Mouse (Mus musculus): ENCODE measurements around the gene Ryr2.

Gene Ryr2

DNA sequence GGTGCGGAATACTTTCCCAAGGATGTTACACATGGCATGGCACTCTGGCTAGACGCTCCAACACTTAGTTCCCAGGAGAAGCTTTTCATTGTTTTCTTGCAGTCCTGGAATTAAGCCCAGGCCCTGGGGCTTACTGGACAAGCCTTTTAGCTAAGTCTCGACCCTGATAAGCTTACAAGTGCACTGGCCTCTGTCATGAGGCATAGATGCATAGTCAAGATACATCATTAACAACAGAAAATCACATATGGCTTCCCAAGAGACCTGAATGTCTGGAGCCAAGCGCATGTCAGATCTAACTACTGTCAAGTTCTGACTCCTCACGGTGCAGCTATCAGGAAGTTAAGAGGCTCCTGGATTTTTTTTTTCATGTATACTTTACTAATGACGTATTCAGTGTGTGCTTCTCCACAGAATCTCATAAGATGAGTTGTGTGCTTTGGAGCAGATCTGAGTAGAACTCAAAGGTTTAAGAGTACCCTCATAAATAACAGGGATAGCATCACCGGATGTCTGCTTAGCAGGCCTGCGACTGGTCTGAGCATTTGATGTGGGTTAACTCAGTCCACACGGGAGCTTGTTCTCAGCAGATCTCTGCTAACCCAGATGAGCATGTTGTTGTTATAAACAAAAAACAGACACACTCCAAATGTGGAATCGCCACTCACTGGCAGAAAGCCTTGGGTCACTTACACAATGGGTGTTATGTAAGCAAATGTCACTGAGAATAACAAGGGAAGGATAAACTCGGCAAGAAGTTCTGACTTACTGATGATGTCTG lies 179.8 kb downstream of the Ryr2 start:
- WGBS, result 63% methylated on average over 11 of the region's 11 CpGs

DNA sequence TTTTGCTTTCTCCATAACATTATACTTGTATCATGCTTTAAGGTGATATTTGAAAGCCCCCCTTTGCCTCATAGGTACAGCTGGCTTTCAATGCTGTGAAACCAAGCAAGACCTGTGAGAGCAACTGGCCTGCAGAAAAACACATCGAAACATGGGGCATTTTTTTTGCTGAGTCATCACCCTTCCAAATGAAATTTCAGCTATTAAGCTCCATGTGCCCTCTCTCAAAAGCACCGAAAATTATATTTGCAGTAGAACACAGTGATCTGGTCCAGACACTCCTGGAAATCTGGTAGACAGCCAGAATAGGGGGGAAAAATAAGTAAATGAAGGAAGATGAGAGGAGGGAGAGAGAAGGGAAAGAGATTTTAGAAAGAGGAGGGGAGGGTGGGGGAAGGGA lies 180.5 kb downstream of the Ryr2 start:
- WGBS, result 63% methylated on average over 2 of the region's 2 CpGs

DNA sequence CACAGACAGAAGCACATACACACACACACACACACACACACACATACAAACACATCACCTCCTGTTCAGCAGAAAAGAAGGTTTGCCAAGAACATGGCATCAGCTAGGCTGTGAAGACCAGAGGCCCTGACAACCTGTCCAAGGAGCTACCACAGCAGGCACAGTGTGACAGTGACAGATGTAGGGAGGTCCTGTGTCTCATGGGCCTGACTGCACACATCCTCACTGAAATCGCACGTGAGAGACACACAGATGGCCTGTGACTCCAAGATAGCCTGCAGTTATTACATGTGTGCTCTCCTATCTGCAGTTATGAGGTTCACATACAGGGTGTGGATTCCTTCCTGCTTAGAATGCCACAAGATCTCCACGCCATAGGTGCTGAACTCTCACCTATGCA lies 182.0 kb downstream of the Ryr2 start:
- WGBS, result 73% methylated on average over 3 of the region's 3 CpGs

DNA sequence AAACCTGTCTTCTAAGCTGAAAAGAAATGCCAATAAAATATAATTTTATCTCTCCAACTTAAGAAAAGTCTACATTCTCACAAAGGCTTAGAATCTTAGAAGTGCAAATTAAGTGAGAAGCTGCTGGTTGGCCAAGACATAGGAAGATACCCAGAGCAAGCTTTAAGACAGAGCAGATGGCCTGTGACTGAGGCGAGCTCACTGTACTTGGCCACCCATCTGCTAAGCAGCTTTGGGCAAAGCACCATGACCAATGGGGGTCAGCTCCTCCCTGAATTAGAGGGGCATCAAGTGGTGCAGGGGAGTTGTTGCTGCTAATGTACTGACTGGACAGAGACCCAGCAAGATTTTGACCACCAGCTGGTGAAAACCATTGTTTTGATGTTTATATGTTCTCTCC lies 186.2 kb downstream of the Ryr2 start:
- 58% methylated on average over 1 of the region's 1 CpGs for WGBS

DNA sequence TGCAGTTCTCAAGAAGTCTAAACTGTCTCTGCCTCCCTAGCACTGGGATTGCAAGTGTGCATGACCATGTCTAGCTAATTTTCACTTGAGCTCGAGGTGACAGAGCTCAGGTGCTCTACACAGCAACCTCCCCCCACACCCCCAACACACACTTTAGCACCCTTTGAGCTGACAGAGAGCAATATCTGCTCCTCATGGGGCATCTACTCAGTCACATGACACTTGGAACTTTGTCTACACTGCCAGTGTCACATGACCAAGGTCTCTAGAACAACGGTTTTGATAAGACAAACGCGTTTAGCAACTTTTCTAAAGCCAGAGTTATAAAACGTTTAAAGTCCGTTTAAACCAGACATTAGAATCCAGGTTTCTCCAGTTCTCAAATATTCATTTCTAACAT lies 187.3 kb downstream of the Ryr2 start:
- WGBS, result 72% methylated on average over 6 of the region's 6 CpGs

DNA sequence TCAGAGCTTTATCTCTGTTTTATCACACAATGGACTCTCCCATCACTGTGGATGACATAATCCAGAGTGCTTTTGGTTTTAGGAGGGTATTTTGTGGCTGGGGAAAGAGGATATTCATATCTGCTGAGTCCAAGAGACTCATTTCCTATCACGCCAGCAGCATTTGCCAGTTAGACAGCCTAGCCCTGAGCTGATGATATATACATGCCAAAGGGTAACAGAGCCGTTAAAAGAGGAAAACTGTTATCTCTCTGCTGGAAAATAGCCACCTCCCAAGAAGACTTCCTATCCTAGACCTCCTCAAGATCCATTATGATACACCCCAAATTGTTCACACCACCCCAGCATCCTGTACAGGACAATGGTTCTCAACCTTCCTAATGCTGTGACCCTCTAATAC lies 191.1 kb downstream of the Ryr2 start:
- WGBS, result 60% methylated on average over 2 of the region's 2 CpGs

DNA sequence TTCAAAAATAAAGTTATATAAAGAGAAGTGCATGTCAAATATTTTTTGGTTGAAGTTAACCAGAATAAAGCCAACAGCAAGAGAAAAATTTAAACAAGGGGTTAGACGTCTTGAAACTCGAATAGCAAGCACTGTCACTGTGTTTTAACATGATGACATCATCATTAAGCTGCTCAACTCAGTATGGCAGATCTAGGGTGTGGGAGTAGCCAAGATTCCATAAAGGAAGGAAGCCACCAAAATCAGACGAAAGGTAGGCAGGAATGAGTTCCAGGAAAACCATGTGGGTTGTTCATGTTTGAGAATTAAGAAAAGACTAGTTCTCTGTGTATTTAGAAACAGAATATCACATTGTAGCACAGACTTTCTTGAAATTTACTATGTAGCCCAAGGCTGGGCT lies 192.1 kb downstream of the Ryr2 start:
- WGBS, result 35% methylated on average over 3 of the region's 3 CpGs

DNA sequence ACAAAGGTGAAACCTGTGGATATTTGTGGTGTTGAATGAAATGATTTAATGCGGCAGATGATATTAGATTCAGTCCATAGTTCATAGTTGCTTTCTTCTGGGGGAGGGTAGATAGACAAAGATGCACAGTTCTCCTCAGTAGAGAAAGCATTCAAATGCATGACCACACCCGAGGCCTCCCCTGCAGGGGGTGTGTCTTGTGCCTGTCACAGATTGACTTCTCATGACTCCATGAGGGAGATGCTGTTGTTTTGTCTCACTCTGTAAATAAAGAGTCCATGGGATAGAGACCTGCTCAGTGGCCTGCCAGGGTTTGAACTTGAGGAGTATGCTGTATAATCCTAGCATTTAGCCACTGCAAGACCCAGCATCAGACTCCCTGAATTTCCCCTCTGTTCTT lies 194.5 kb downstream of the Ryr2 start:
- 64% methylated on average over 2 of the region's 2 CpGs for WGBS

DNA sequence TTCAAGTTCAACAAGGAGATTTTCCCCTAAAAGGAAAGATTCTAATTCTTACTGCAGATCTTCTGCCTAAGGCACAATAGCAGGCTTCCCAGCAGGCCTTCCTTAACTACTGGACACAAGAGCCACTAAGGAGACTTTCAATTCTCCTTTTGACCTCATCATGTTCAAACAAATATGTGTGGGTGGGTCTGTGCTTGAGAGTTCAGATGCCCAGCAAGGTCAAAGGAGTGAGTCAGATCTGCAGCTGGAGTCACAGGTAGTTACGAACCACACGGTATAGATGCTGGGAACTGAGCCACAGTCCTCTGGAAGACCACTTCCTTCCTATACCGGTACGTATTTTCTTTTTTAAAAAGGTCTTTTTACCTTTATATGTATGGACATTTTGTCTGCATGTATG lies 198.6 kb downstream of the Ryr2 start:
- 80% methylated on average over 4 of the region's 4 CpGs for WGBS

DNA sequence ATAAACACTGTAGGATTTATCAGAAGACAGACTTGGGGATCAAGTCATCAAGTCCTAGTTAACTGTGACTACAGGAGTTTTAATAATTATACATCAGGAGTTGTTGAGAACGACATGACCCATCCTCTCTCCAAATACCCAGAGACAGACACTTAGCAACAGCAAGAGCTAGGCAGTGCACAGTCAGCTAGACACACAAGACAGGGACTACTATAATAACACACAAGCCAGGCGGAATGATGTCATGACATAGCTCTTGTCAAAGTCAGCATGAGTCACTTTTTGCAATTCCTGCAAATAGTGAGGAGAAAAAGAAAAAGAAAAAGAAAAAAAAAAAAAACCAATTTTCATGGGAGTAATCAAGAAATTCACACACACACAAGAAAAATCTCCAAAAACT lies 201.6 kb downstream of the Ryr2 start:
- WGBS, result 63% methylated on average over 2 of the region's 2 CpGs

DNA sequence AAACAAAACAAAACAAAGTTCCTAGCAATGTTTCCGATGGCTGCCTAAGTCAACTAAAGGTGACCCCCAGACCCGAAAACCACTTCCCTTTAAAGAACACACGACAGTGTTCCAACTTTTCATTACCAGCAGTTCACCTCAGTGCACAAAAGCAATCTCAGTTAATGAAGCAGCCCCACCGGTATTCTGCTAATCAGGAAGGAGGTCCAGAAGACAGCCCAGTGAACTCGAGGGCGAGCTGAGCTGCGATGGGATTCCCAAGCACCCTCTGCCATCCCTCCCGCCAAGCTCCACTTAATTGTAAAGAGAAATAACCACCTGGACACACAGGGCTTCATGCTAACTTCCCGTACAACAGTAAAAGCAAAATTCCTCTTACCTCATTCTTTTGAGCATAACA lies 203.5 kb downstream of the Ryr2 start:
- WGBS, result 38% methylated on average over 9 of the region's 9 CpGs

DNA sequence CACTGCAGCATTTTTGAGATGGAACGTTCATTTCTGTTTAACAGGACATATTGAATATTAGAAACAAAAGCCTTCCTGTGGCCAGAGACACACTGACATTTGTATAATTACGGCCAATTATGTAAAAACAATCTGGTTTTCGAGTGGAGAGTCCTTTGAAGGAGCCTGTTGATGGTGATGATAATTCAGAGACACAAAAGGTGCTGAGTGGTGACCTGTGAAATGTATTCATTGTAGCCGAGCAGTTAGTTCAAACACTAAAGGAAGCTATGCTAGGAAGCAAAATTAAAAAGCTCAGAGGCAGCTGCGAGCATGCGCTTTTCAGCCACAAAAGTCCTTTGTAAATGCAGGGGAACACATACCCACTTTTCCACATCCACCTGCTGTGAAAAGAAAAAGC lies 203.9 kb downstream of the Ryr2 start:
- WGBS, result 44% methylated on average over 6 of the region's 6 CpGs

DNA sequence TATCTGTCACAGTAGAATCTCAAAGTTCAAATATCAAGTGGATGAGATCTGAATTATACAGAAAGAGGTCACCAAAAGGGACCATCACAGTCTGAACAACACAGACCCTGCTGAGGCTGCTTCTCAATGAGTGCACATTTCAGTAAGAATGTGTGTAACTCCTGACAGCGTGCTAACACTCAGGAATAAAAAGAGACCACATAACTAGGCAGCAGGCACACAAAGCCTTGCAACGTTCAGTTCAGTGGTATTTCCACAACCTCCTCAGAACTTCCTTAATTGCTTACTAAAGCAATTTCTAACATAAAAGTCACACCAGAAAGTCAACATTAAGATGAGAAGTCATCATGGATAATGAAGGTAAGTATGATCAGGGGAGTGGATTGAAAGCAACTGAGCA lies 206.1 kb downstream of the Ryr2 start:
- WGBS, result 55% methylated on average over 2 of the region's 2 CpGs

DNA sequence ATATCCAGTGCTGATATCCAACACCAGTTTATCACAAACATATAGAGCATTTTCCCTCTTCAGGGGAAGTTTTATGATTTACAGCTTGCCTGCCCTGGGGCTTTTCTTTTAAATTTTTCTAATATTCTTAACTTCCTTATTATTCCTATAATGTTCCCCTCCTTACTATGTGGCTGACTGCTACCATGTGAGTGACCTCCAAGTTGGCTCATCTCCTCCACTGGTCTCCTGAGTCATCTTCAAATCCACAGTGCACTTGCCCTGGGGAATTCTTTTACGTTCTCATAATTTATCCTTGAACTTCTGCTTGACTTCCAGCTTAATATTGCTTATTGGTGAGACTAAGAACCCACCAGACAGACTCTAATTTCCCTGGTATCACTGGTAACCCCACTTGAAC lies 211.1 kb downstream of the Ryr2 start:
- WGBS, result 69% methylated on average over 1 of the region's 1 CpGs

DNA sequence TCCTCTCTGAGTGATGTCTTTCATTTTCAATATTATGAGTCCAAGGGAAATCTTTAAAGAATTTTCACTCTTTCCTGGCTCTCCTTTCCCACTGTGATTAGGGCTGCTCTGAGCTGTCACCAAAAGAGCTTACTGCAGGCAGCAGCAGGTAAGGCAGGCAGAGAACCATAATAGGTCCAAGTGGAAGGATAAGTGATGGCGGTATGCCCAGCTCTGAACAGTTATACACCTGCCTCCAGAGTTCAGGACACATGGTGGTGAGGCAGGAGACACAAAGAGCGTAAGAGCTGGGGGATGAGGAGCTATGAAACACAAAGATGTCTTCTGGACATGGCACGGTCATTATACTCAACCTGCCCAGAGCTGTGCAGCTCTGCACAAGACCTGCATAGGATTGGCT lies 215.0 kb downstream of the Ryr2 start:
- WGBS, result 77% methylated on average over 3 of the region's 3 CpGs

DNA sequence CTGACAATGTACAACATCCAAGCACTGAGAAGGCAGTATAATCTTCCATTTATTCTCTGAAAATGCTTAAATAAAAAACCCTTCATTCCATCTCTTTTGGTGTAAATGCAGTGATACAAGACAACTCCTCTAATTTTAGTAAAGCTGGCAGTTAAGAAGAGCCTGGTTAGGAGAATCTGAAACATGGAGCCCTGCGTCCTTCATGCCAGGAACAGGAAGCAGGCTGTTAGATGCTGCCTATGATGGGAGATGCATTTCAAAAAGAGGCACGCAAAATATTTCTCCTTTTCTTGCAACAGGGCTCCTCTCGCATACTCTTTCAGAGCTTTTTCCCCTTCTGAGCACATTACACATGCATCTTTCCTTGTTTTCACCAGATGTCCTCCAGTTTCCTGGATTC lies 215.6 kb downstream of the Ryr2 start:
- 26% methylated on average over 3 of the region's 3 CpGs for WGBS

DNA sequence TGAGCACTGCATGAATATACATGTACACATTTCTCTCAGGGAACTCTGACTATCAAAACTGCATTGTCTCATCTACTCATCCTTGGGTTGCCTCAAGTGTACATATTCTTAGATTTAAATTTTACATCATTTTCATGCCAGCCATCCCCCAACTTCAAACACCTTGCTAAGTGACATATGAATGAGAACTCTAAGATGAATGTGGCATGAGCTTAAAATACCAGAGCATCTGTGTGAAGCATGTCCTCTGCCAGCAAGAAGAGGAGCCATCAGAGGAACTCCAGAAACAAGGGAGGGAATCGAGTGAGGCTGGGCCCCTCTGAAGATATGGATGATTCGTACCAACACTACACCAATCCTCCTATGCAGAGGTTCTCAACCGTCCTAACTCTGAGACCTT lies 222.6 kb downstream of the Ryr2 start:
- WGBS, result 55% methylated on average over 3 of the region's 3 CpGs

DNA sequence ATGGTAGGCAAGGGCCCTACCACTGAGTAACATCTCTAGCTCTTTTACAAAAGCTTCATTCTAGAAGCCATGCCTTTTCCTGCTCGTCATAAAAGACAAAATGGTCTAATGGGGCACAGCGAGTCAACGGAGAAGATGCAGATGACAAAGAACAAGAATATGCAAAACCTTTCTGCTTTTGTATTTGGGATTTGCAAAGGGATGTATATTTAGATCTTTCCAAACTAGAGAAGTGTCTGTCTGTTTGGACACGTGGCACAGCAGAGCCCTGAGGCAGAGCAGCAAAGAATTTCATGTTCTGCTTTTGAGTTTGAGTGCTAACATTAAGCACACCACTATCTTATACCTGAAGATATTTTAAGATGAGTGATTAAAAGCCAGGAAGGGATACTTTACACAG lies 224.4 kb downstream of the Ryr2 start:
- WGBS, result 55% methylated on average over 4 of the region's 4 CpGs

DNA sequence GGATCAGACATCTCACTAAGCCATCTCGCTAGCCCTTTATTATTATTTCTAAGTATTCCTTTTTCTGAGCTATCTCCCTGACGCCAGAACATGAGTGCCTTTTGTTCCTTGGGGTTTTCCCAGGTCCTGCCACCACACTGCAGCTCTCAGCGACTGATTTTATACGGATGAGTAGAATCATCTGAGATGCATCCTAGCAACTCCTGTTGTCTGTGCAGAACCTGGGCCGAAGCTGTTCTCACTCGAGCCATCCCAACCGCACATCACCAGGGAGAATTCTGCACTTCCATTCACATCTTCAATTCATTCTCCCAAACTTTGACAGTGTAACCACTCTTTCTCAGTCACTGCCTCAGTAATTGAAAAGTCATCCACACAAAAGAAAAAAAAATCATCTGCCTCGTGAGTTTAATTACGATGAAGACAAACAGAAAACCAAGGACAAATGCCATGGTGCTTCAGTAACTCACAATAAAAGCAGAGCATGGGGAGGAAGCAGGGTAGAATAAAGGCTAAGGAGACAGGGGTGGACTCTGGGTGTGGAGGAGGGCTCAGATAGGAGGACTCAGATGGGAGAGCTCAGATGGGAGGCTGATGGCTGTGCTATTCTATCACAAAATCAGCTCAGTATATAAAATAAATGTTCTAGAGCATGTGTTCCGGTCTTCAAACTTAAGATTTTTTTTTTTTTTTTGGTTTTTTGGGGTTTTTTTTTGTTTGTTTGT lies 226.1 kb downstream of the Ryr2 start:
- 59% methylated on average over 10 of the region's 10 CpGs for WGBS

DNA sequence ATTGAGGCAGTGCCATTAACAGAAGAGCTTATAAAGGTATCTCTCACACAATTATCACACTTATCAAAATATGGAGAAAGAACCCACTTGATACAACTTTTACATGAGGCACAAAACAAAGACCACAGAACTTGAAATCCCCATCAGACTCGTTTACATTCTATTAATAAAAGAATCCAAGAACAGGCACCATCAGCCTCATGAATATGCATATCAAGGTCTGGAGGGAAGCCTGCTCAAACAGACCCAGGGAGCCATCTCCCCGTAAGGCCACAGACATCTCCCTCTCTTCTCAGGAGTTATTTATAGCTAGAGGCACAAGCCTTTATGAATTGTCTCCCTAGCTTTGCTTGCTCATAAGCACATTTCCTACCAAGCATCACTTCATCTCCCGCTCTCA lies 227.7 kb downstream of the Ryr2 start:
- 45% methylated on average over 3 of the region's 3 CpGs for WGBS

DNA sequence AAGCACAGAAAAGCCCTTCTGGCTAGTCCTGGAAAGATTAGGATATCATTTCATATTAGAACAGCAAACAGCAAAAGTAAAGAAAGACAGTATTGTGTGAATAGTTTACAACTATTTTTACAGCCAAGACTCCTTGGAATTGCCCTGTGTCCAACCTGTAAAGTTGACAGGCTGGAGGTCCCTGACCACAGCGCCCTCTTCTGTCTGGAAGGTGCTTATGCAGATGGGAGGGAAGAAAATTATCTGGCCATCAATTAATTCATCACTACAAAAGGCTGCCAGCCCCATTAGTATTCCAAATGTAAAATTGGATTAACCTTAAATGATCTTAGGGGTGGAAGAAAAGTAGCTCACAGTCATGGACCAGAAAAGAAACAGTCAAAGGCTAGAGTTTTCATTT lies 231.9 kb downstream of the Ryr2 start:
- 5% methylated on average over 1 of the region's 1 CpGs for WGBS

DNA sequence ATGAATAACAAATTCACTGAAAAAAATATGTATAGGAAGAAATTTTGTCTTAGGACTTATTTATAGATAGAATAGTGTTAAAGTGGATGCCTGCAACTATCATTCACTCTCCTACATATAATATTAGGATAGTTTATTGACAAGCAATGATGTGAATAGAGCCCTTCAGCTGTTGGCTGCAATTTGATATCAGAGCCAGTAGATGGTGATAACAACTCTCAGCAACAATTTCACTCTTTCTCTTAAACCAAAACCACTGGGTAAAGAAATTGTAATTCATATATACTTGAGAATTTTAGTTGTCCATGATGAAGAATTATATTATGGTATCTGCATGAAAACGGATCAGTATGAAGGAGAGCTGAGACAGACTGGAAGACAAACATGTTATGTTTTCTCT lies 236.8 kb downstream of the Ryr2 start:
- 49% methylated on average over 1 of the region's 1 CpGs for WGBS

DNA sequence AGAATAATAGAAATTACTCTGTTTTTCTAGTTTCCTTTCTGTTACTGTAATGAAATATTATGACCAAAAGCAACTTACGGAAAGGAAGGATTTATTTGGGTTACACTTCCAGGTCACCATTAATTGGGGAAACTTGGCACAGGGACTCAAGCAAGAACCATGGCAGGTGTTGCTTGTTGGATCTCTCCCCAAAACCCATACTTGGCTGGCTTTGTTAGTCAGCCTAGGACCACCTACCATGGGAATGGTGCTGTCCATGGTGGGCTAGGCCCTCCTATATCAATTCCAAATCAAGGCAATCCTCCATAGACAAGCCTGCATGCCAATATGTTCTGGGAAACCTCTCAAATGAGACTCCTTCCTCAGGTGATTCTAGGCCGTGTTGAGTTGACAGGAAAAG lies 237.3 kb downstream of the Ryr2 start:
- 84% methylated on average over 2 of the region's 2 CpGs for WGBS

DNA sequence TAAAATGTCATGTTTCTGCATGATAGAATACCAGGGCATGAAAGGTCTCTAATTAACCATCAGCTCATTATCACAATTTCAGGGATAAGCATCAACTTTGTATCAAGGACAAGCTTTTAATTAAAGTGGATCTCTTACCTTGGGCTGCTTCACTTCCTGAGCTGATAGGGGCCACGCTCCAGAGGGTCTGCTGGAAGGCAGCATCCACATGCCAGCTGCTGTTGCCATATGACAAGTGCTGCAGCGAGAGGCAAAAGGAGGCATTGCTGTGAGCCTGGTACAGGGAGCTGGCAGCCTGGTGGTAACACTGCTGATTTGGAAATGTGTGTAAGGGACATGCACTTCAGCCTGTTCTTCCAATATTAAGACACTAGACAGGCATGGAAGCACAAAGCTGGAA lies 237.8 kb downstream of the Ryr2 start:
- WGBS, result 51% methylated on average over 2 of the region's 2 CpGs
